Mouse (Mus musculus) CH12.LX (cell line): Measurements from ENCODE around the gene Pla2g12b.

Source experiments
- EP300 ChIP-seq: IDR thresholded peaks from 2 replicates; pipeline ENCODE4 v1.6.1; 2011; ENCODE audit warnings: low read length, improper control_type of control experiment
- IRF4 ChIP-seq: IDR thresholded peaks from 2 replicates; pipeline ENCODE4 v1.6.1; 2014; ENCODE audit warnings: low read depth, mild to moderate bottlenecking, inconsistent platforms, low read length, improper control_type of control experiment
- MAFK ChIP-seq: IDR thresholded peaks from 2 replicates; pipeline ENCODE4 v1.6.1; 2011; ENCODE audit warnings: low read length, improper control_type of control experiment; ENCODE audit not compliant: insufficient replicate concordance
- MAZ ChIP-seq: IDR thresholded peaks from 2 replicates; pipeline ENCODE4 v1.6.1; 2012; ENCODE audit warnings: low read depth, mild to moderate bottlenecking, inconsistent platforms, low read length, improper control_type of control experiment, moderate library complexity

GRCm38 (mm10) chr10:59439508-59439931 is 36.1 kb downstream of the Pla2g12b start:
- TF ChIP-seq MAZ = no peak
- TF ChIP-seq EP300 = no peak
- TF ChIP-seq IRF4 = no peak
- TF ChIP-seq MAFK = no peak
